Mouse (Mus musculus) cerebellum, postnatal 14 days (tissue): ENCODE measurements around the gene Atp5b.

Experiments used
- DNase-seq, 2 experiments: peaks; one replicate each; pipeline ENCODE4 v3.0.0; 2021; ENCODE audit warnings: mixed read lengths in 2 of 2

The Atp5b gene

DNA sequence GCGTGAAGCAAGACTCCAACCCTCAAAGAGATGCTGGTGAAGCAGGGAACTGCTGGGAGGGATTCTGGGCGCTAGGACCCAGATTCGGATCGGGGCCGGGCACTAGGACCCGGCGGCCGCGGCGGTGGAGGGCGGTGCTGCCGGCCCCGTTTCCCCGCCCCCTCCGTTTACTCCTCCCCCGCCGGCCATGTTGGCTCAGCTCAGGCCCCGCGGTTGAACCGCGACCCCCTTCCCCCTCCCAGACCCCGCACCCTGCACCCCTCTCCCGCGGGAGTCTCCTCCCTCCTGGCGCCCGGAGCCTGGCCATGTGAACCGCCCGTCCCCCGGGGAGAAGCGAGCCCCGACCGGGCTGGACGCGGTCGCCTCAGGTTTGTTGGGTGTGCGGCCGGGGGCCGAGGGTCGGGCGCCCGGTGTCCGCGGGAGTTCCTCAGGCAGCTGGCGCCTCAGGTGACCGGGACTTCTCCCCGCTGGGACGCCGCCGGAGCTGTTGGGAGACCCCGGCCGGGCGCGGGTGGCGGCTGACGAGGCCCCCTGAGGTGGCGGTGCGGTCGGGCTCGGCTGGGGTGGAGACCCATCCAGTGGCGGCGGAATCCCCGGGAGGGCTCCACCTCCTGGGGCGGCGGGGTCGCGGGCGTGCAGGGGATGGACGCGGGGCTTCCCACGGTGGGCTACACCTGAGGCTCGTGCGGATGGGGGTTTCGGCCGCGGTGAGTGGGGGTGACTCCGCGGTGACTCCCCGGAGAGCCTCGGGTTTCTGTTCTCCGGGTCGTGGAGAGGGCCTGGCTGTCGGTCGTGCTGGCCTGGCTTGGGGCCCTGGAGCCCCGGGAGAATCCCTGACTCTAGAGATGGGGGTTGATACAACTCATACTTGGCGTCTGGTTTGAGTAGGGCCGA lies 13.9 kb downstream of the Atp5b start:
- DNase-seq = peak; percentile 92 to 93

DNA sequence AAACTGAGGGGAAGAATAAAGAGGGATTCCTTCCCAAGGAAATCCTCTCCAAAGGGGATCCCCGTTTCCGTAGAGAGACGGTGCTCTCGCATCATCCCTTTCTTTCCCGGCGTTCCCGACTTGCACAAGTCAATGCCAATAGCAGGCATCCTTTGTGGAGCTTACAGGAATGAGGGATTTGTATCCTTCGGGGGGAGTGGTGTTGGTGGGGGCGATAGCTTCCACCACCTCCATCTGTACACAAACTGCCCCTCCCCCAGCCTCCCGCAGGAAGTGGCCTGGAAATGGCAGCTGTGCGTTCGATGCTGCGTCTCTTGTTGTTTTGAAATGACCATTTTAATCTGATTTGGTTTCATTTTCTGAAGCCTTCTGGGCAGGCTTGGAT lies 14.5 kb downstream of the Atp5b start:
- peak; percentile 80 to 92 for DNase-seq

DNA sequence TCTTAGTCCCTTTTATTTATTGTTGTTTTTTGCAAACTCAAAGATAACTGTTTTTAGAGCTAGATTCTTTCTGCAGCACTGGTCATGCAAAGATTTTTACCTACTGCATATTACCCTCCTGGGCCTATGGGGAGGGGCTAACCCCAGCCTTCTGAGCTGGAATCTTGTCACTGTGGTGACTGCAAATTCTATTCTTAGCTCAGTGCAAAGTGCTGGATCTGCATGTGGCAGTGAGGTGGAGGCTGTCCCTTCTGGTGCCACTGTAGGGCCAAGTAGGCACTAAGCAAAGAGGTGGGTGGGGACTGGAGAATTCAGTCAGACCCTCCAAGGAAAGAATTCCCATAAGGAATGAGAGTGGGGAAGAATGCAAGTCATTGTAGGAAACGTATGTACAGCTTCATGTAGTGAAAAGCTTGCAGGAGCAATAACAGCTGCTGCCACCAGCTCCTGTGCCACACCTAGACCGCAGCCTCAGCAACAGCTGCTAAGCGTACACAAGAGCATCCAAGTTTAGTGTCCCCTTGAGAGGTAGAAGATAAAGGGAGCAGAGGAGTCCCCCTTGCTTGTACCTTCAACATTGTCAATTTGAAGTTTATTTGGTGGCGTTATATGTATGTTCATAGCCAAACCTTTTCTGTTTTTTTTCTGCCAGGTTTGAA lies 27.2 kb downstream of the Atp5b start:
- peak in 1 of 2 experiments; percentile 28 for DNase-seq

DNA sequence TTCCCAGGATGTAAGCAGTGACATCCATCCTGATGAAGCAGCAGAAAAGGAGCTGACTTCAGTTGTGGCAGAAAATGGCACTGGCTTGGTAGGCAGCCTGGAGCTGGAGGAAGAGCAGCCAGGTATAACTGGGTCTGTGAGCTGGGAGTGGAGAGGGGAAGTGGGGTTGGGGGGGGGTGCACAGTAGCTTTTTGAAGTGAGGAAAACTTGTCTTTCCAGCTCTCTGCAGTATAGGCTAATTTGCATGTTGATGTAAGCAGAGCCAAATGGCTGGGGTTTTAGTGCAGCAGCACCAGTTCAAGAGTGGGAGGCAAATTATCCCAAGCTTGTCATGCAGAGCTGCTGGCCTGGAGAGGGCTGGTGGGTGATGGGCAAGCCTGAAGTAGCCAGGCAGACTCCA lies 28.2 kb downstream of the Atp5b start:
- DNase-seq = no peak

DNA sequence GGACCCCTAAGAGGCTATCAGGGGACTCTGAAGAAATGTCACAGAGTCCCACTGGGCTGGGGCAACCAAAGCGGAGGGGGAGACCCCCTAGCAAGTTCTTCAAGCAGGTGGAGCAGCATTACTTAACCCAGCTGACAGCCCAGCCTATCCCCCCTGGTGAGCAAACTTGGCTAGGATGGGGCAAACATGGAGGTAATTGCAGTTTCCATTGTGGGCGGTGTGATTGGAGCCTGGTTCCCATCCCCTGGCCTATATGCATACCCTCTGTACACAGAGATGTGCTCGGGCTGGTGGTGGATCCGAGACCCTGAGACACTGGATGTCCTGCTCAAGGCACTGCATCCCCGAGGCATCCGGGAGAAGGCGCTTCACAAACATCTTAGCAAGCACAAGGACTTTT lies 40.8 kb downstream of the Atp5b start:
- no peak for DNase-seq

DNA sequence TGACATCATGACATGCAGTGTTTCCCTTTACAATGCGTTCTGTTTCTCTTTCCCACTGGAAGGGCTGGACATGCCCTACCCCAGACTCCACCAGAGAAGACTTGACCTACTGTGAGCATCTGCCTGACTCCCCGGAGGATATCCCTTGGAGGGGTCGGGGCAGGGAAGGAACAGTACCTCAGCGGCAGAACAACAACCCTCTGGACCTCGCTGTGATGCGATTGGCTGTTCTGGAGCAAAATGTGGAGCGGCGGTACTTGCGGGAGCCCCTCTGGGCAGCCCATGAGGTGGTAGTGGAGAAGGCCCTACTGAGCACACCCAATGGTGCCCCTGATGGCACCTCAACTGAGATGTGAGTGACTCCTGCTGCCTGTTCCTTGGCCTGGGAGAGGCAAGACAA lies 41.8 kb downstream of the Atp5b start:
- DNase-seq = no peak

DNA sequence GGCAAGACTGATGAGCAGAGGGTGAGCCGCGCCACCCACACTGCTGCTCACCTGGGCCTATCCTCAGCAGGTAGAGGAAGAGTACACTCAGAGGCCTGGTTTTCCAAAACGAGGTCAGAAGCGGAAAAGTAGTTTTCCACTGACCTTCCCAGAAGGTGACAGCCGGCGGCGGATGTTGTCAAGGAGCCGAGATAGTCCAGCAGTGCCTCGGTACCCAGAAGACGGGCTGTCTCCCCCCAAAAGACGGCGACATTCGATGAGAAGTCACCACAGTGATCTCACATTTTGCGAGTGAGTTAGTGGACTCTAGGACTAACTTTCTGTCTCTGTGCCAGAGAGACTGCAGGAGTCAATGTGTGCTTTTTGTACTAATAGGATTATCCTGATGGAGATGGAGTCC lies 42.9 kb downstream of the Atp5b start:
- no peak for DNase-seq

DNA sequence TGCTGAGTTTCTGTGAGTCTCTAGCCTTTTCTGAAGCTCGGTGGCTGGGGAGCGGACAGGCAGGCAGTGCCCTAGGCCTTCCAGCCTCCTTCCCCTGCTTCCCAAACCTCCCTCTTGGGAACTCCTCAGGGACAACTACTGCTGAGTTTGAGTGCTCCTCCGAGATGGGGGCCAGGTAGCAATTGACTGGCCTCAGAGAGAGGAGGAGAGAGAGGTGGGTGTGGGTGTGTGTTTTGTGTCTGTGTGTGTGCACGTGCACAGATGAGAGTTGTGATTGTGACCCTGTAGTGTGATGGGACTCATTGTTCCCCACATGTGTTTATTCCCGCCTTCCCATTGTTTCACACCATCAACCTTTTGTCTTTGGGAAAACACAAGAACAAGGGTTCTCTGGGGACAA lies 44.4 kb downstream of the Atp5b start:
- no peak for DNase-seq

DNA sequence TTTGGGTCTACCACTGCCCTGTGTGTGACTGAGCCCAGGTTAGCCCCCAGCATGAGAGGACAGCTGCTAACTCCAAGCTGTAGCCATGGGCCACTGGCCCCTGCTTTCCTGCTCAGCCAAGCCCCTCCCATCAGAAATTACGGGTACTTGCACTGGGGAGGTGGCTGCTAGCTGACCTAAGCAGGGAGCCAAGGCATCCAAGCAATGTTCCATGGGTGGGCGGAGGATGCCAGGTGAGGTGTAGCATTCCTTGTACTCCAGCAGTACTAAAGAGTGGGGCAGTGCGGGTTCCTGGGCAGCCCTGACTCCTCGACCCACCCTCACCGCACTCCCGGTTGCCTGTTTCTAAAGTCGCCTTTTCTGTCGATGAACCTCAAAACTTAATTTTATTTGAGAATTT lies 45.1 kb downstream of the Atp5b start:
- no peak for DNase-seq

DNA sequence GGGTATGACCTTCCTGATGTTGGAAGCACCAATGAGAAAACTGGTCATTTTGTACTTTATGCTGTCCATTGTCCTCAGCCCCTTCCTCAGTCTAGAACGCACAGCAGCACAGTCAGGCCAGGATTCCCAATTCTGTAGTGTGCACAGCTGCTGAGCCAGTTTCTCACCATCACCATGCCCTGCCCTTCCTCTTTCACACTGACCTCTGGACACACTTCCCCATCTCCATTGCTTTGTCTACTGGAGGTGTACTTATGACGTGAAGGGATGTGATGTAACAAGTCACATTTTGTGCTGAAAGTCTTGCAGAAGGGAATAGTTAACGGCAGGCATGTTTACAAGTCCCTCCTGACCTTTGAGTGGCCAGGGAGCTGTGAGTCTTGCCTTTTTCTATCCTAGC lies 48.2 kb downstream of the Atp5b start:
- no peak for DNase-seq

DNA sequence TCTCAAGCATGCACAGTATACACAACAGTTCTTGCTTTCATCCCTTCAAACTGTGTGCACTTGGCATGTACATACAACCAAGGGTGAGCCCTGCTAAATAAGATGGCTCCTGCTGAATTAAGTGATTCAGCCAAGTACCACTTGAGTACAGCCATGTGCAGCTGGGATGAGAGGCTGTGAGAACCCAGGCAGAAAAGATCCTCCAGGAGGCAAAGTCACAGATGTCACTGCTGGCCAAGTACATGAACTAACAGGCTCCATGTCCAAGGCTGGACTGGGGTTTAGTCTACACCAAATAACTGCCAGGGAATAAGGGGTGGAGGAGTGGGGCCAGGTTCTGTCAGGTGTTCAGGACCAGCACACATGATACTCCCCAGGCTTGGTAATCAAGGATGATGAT lies 48.7 kb downstream of the Atp5b start:
- DNase-seq = peak in 1 of 2 experiments; percentile 22

DNA sequence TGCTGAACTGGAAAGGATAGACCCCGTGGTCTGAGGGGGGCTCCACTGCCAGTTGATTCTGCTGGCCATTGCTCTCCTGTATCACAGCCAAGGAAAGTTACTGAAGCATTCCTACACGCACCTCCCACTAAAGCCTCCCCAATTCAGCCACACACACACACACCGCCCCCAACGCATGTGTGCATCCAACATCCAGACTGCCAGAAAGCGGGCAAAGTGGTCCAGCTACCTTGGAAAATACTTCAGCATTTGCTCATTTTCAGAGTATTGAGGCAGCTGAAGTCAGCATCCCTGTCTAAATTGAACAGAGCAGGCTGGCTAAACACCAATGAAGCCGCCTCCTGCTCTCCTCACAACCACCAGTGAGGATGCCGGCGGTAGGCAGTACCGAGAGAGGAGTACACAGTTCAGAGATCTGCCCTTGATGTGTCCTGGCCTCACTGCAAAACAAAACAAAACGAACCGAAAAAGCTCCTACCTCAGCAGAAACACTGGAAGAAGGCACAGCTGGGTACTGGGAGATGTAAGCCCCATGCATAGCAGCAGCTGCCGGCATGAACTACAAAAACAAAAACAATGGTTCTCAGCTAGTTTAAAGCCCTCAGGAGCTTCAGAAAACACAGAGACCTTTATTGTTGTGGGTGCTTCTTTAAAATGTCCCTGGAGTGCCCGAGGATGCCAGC lies 50.7 kb downstream of the Atp5b start:
- no peak for DNase-seq

DNA sequence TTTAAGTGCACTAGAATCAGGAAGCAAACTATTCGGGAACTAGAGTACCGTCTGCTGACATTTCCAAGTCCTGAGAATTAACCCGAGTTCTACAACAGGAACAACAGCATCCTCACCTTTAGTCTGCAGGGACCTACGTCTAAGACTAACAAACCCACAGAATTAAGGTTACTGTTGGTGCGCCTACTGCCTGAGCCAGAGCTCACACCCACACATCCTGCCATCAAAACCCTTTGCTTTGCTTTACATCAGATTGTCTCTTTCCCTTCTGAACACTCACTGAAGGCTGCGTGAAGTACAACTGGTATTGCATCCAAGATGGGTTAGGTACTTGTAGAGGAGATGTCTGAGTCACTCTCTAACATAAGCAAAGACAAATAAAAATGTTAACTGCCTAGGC lies 52.3 kb downstream of the Atp5b start:
- no peak for DNase-seq
